Mouse (Mus musculus) heart, embryonic 11.5 days (tissue): ENCODE results near the gene Cul4a. TPM values are rescaled to one million over a fixed set of nuclear protein-coding genes. Genes with fewer than 3 reads are reported as not detected.
"Not testable (repeated sequence)": the region's sequence is repeated elsewhere in the genome, so short reads cannot be mapped to it uniquely, and the experiment has no call there.

Experiments
- ATAC-seq: fragments of 200-750 bp; cut with Nextera tagmentation; replicated peaks from 2 replicates; pipeline ENCODE4 v1.8.0; 2017; ENCODE audit warnings: moderate library complexity; ENCODE audit not compliant: insufficient number of reproducible peaks, low FRiP score, low TSS enrichment
- H3K27ac ChIP-seq: fragments of 300-500 bp; sonication (generic); 2 replicates; pipeline ENCODE4 v1.5.1; 2014; ENCODE audit warnings: mild to moderate bottlenecking, low read depth, low read length
- H3K27me3 ChIP-seq: fragments of 300-500 bp; sonication (generic); 2 replicates; pipeline ENCODE4 v1.6.1; 2014; ENCODE audit warnings: mild to moderate bottlenecking, low read length, mixed read lengths; ENCODE audit not compliant: control insufficient read depth, insufficient read depth
- H3K36me3 ChIP-seq: fragments of 300-500 bp; sonication (generic); 2 replicates; pipeline ENCODE4 v1.6.1; 2014; ENCODE audit warnings: mild to moderate bottlenecking, low read length, moderate library complexity, mixed read lengths; ENCODE audit not compliant: control insufficient read depth, insufficient read depth
- H3K4me1 ChIP-seq: fragments of 300-500 bp; sonication (generic); 2 replicates; pipeline ENCODE4 v1.6.1; 2014; ENCODE audit warnings: low read length; ENCODE audit not compliant: control insufficient read depth, insufficient read depth
- H3K4me2 ChIP-seq: fragments of 300-500 bp; sonication (generic); 2 replicates; pipeline ENCODE4 v1.6.1; 2014; ENCODE audit warnings: mild to moderate bottlenecking, moderate library complexity
- H3K4me3 ChIP-seq: fragments of 300-500 bp; sonication (generic); 2 replicates; pipeline ENCODE4 v1.5.1; 2014; ENCODE audit warnings: low read depth, low read length
- H3K9ac ChIP-seq: fragments of 300-500 bp; sonication (generic); 2 replicates; pipeline ENCODE4 v1.6.1; 2014; ENCODE audit warnings: mild to moderate bottlenecking, low read depth, low read length, moderate library complexity
- H3K9me3 ChIP-seq: fragments of 300-500 bp; sonication (generic); replicated peaks from 2 replicates; pipeline ENCODE4 v1.6.1; 2016; ENCODE audit warnings: low read length; ENCODE audit not compliant: control insufficient read depth
- WGBS: fragments of 180-500 bp; shearing (Covaris S2); extraction: QIAGEN DNeasy Blood & Tissue Kit; methylation state at CpG from one replicate; pipeline ENCODE4 v1.1.7; 2014; ENCODE audit not compliant: insufficient replicate concordance; 5-methylcytosine and 5-hydroxymethylcytosine counted together
- polyA plus RNA-seq: library from polyadenylated mRNA; unstranded; fragments of >200 nt; fragmentation: Nextera tagmentation; extraction: Ambion mirVana; gene quantifications from 2 replicates; pipeline ENCODE4 v1.2.1, GENCODE M21; 2014

Cul4a gene
- polyA plus RNA-seq, 1 experiment from 2014 or later: 111 TPM

DNA sequence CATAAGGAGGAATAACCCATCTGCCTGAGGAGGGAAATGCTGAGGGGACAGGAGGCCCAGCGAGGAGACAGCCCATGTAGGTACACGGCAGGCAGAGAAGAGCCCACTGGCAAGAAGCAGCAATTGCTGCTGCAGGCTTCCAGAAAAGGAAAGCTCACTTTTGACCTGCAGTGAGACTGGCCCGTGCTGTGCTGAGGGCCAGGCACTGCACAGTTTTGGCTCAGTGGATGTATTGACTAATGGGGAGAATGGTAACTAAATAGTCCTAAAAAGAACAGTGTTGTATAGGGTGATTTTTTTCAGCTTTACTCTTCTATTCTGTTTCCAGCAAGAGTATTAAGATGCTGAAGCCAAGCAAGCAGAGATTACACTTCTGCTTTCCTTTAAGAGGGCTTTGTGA, 13.1 kb downstream of the Cul4a start:
- no peak overlapping the region for H3K27ac ChIP-seq
- no peak overlapping the region for H3K4me3 ChIP-seq
- no peak overlapping the region for H3K4me2 ChIP-seq
- ATAC-seq: no peak
- H3K4me1 ChIP-seq: peaks cover 16% of the 10 kb centered on the region
- no peaks in the 10 kb centered on the region for H3K27me3 ChIP-seq
- H3K9me3 ChIP-seq: no peaks in the 10 kb centered on the region
- peaks cover 9% of the 10 kb centered on the region; the same call in 1 of the 2 replicates for H3K36me3 ChIP-seq
- WGBS: 80% methylated on average over 3 of the region's 3 CpGs
- no peak overlapping the region for H3K9ac ChIP-seq

DNA sequence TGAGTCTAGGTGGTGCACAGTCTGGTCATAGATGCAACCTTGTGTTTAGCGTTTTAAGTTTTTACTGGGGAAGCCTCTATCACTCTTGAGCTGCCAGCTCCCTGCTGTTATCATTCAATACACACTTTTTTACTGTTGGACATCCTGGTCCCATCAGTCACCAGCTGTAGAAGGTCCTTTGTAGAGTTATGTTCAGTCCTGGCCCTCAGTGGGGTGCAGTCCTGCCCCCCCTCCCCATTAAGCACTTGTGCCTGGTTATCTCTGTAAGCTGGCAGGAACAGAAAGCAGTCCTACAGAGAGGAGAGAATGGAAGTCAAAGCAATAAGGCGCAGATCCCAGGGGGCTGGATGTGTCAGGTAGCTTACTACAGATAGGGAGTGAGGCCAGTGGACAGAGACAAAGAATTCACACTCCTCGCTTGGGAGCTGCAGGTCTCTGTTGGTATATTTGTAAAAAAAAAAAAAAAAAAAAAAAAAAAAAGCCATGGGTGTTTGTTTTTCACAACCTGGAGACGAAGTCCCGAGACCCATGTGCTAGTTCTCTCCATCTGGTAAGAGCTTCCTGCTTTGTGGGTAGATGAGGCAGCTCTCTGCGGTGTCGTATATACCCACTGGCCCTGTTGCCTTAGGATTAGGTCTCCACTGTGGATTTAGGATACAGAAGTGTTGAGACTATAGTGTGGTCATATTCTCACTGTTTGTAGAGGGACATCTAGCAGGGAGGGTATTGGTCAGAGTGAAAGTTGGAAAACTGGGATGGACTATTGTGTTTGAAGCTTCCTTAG, 15.7 kb downstream of the Cul4a start:
- Histone ChIP-seq H3K27me3 (no peaks in the 10 kb centered on the region), H3K9ac (no peak overlapping the region), H3K36me3 (peaks cover 15% of the 10 kb centered on the region; the same call in 1 of the 2 replicates), H3K9me3 (no peaks in the 10 kb centered on the region), H3K27ac (peak overlapping the region; percentile 81), H3K4me1 (peaks cover 16% of the 10 kb centered on the region), H3K4me2 (no peak overlapping the region), H3K4me3 (no peak overlapping the region)
- ATAC-seq: 0 out of 2 replicates have a peak, but pooled peaks have one; percentile 39
- 66% methylated on average over 7 of the region's 7 CpGs for WGBS

DNA sequence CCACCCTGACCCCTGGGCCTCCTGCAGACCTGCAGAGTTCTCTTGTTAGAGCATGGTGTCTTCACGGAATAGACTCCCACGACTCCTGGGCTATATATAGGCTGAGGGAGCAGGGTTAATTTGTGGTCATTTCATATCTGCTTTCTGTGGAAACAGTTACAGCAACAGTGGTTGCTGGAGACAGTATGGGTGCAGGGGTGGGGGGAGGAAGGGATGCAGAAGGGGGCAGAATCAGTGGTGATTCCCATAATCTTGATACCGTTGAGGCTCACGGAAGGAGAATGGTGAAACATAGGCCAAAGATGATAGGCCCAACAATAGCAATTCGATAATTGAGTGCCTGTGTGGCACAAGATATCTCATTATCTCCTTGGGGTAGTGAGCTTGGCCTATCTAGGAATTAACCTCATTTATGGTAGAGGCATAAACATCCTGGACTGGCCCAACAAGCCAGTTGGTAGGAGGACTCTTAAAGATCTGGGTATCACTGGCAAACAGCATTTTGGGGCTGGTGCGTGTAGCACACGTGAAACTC, 17.5 kb downstream of the Cul4a start:
- 71% methylated on average over 7 of the region's 7 CpGs for WGBS
- H3K9ac ChIP-seq: no peak overlapping the region
- peaks cover 21% of the 10 kb centered on the region for H3K36me3 ChIP-seq
- H3K9me3 ChIP-seq: no peaks in the 10 kb centered on the region
- ATAC-seq: no peak
- no peak overlapping the region for H3K4me3 ChIP-seq
- H3K27me3 ChIP-seq: no peaks in the 10 kb centered on the region
- H3K4me2 ChIP-seq: no peak overlapping the region
- no peak overlapping the region for H3K27ac ChIP-seq
- H3K4me1 ChIP-seq: peaks cover 16% of the 10 kb centered on the region

DNA sequence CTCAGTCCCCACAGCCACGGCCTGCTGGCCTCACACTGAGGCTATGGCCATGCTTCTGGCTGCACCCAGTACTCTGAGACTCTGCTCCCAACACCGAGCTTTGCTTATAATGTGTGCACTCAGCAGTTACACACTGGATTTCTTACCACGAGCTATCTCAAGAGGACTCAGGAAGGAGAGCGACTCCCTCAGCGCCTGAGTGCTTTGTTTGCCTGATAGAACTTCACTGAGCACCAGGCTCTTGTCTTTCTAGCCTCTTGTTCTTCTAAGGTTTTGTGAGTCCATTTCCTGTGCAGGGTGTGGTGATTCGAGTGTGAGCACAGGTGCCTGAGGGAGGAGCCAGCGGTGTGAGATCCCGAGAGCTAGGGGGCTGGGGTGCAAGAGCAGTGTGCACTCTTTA, 19.5 kb downstream of the Cul4a start:
- Histone ChIP-seq H3K4me3 (no peak overlapping the region), H3K27ac (no peak overlapping the region), H3K4me1 (peaks cover 16% of the 10 kb centered on the region), H3K27me3 (no peaks in the 10 kb centered on the region), H3K9me3 (no peaks in the 10 kb centered on the region), H3K36me3 (peaks cover 28% of the 10 kb centered on the region), H3K4me2 (no peak overlapping the region), H3K9ac (no peak overlapping the region)
- 92% methylated on average over 8 of the region's 8 CpGs for WGBS
- no peak for ATAC-seq

DNA sequence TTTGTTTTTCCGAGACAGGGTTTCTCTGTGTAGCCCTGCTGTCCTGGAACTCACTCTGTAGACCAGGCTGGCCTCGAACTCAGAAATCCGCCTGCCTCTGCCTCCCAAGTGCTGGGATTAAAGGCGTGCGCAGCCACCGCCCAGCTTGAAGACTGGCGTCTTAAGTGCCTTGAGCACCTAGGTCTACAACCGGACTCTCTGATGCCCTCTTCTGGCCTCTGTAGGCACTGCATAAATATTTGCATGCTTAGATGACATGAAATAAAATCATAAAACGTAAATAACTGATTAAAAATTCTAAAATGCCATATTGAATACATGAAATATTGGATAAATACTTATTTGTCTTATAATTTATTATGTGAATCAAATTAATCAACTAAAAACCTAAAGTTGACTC, 26.8 kb downstream of the Cul4a start:
- H3K36me3 ChIP-seq: peaks cover 39% of the 10 kb centered on the region

DNA sequence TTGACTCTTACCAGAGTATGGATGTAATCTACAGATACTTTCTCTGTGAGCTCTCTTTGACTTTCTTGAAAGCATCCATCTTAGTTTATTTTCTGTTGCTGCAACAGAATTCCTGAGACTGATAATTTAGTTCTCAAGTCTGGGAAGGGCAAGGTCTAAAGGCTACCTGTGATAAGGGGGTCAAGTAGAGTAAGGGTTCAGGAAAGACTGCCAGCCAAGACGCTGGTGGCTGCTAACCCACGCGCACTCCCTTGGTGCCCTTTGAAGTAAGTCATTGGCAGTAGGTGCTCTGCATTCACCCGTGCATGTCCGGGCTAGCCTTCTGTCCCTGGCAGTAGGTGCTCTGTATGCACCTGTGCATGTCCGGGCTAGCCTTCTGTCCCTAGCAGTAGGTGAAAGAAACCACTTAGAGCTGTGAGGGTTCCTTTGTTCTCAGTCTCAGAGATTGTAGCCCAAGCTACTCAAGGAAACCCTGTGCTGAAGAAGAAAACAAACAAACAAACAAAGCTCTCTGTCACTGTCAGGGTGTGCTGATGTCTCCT, 34.3 kb downstream of the Cul4a start:
- H3K27me3 ChIP-seq: no peaks in the 10 kb centered on the region
- 90% methylated on average over 6 of the region's 6 CpGs for WGBS
- H3K4me1 ChIP-seq: no peaks in the 10 kb centered on the region
- H3K9me3 ChIP-seq: no peaks in the 10 kb centered on the region
- no peak overlapping the region for H3K27ac ChIP-seq
- H3K4me2 ChIP-seq: no peak overlapping the region
- ATAC-seq: no peak
- H3K9ac ChIP-seq: no peak overlapping the region
- H3K4me3 ChIP-seq: no peak overlapping the region
- peaks cover 62% of the 10 kb centered on the region for H3K36me3 ChIP-seq

More for the DNA sequence above, 26.8 kb downstream of the Cul4a start:
- not testable (repeated sequence) for H3K4me3 ChIP-seq, H3K4me1 ChIP-seq, H3K27ac ChIP-seq, H3K9me3 ChIP-seq, H3K4me2 ChIP-seq, H3K9ac ChIP-seq, ATAC-seq, H3K27me3 ChIP-seq
- 61% methylated on average over 9 of the region's 9 CpGs for WGBS

DNA sequence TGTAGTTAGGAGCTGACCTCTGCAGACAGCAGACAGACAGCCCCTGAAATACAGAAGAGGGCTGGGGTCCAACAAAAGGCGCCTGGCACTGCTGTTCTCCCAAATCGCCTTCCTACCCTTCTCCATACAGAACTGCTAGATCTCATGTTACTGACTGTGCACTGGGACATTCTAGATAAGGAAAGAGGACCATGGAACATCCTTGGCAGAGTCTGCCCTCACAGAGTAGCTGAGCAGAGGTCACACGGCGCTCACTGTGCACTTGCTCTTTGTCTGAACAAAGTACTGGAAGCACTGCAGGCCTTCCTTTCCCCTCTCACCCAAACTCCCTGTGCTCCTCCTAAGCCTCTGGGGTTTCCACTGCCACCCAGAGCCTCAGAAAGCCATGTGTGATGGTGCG, 36.3 kb downstream of the Cul4a start:
- H3K36me3 ChIP-seq: peaks cover 64% of the 10 kb centered on the region
- WGBS: 80% methylated on average over 5 of the region's 5 CpGs
- ATAC-seq: no peak

DNA sequence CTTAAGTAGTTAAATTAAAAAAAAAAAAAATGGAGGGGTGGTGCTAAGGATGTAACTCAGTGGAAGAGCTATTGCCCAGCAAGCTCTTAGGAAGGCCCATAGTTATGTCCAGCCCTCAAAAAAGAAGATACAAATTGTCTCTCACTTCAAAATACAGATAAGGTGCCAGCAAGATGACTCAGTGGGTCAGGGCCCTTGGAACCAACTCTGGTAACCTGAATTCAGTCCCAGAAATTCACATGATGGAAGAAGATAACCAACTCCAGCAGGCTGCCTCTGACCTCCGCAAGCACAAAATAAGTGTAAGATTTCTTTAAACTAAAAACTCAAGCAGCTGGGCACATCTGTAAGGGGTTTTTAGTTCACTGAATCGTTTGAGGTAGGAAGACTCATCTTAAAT, 43.1 kb downstream of the Cul4a start:
- no peaks in the 10 kb centered on the region for H3K9me3 ChIP-seq
- ATAC-seq: no peak
- H3K36me3 ChIP-seq: peaks cover 25% of the 10 kb centered on the region
- no peak overlapping the region for H3K4me3 ChIP-seq
- no peak overlapping the region for H3K9ac ChIP-seq
- 88% methylated on average over 2 of the region's 2 CpGs for WGBS
- no peak overlapping the region for H3K27ac ChIP-seq
- H3K27me3 ChIP-seq: no peaks in the 10 kb centered on the region
- H3K4me2 ChIP-seq: no peak overlapping the region
- H3K4me1 ChIP-seq: no peaks in the 10 kb centered on the region

More for the DNA sequence above, 36.3 kb downstream of the Cul4a start:
- Histone ChIP-seq H3K27me3 (no peaks in the 10 kb centered on the region), H3K27ac (no peak overlapping the region), H3K4me1 (no peaks in the 10 kb centered on the region), H3K9me3 (no peaks in the 10 kb centered on the region), H3K4me2 (no peak overlapping the region), H3K4me3 (no peak overlapping the region), H3K9ac (no peak overlapping the region)
